Mouse (Mus musculus) right cerebral cortex, adult 2 months (tissue): ENCODE measurements around the gene Ahnak2.
"Not testable (repeated sequence)": the region's sequence is repeated elsewhere in the genome, so short reads cannot be mapped to it uniquely, and the experiment has no call there.

Experiments used
- DNase-seq, 2 experiments: peaks; one replicate each; pipeline ENCODE4 v3.0.0; 2021 to 2022; ENCODE audit warnings: low spot score in 2 of 2

Ahnak2 gene

GRCm38 (mm10) chr12:112821216-112821615 is 18.8 kb upstream of the Ahnak2 start:
- no peak for DNase-seq

GRCm38 (mm10) chr12:112820401-112820999 is 18.0 kb upstream of the Ahnak2 start:
- no peak for DNase-seq

- no peak for DNase-seq
Measured at GRCm38 (mm10) chr12:112819057-112819662, 16.7 kb upstream of the Ahnak2 start.

GRCm38 (mm10) chr12:112816866-112817265 is 14.4 kb upstream of the Ahnak2 start:
- not testable (repeated sequence) for DNase-seq

GRCm38 (mm10) chr12:112816294-112816693 is 13.8 kb upstream of the Ahnak2 start:
- DNase-seq: peak; percentile 65 to 75

GRCm38 (mm10) chr12:112814682-112815470 is 12.4 kb upstream of the Ahnak2 start:
- DNase-seq: no peak

GRCm38 (mm10) chr12:112813370-112813769 is 10.9 kb upstream of the Ahnak2 start:
- DNase-seq: no peak

- no peak for DNase-seq
Measured at GRCm38 (mm10) chr12:112810092-112810885, 7.8 kb upstream of the Ahnak2 start.

GRCm38 (mm10) chr12:112809641-112810040 is 7.2 kb upstream of the Ahnak2 start:
- DNase-seq: no peak

GRCm38 (mm10) chr12:112808587-112809364 is 6.3 kb upstream of the Ahnak2 start, which contains the start of gene Clba1:
Gene Clba1 (plus strand): TSS chr12:112808937.
- peak; percentile 92 to 96 for DNase-seq

- no peak for DNase-seq
Measured at GRCm38 (mm10) chr12:112808212-112808586, 5.7 kb upstream of the Ahnak2 start.

GRCm38 (mm10) chr12:112807796-112808195 is 5.3 kb upstream of the Ahnak2 start:
- DNase-seq: no peak

GRCm38 (mm10) chr12:112806044-112806443 is 3.6 kb upstream of the Ahnak2 start:
- DNase-seq: no peak

- no peak for DNase-seq
Measured at GRCm38 (mm10) chr12:112804046-112804445, 1.6 kb upstream of the Ahnak2 start.

GRCm38 (mm10) chr12:112802917-112803316 is 460 bp upstream of the Ahnak2 start:
- no peak for DNase-seq

- peak; percentile 64 to 72 for DNase-seq
Measured at GRCm38 (mm10) chr12:112800476-112800875, 2.0 kb downstream of the Ahnak2 start.

- no peak for DNase-seq
Measured at GRCm38 (mm10) chr12:112799237-112799970, 3.1 kb downstream of the Ahnak2 start.

GRCm38 (mm10) chr12:112798716-112799115 is 3.7 kb downstream of the Ahnak2 start:
- DNase-seq: no peak

GRCm38 (mm10) chr12:112798332-112798681 is 4.2 kb downstream of the Ahnak2 start:
- DNase-seq: peak in 1 of 2 experiments; percentile 5

- DNase-seq: peak; percentile 66 to 72
Measured at GRCm38 (mm10) chr12:112797672-112798331, 4.7 kb downstream of the Ahnak2 start.
